Mouse (Mus musculus): ENCODE measurements around the gene Tex12.
A peak's percentile ranks its signal among the peaks of the same experiment; 100 is the strongest.

The Tex12 gene

GRCm38 (mm10) chr9:50555094-50555446, 6.1 kb downstream of the Tex12 start, which contains the start of gene Bco2:
TSS of gene Bco2 (minus strand) at chr9:50555181.
- no peak for DNase-seq (ENCODE audit: low read depth)

- DNase-seq (ENCODE audit: low read depth): peak; percentile 83
Observed at GRCm38 (mm10) chr9:50554241-50555093, 6.7 kb downstream of the Tex12 start, which contains the start of gene Il18. TSS of gene Il18 (plus strand) at chr9:50554827.

- no peak for DNase-seq (ENCODE audit: low read depth)
Observed at GRCm38 (mm10) chr9:50553547-50553946, 7.6 kb downstream of the Tex12 start.

GRCm38 (mm10) chr9:50552206-50552605, 8.9 kb downstream of the Tex12 start:
- peak; percentile 25 for DNase-seq (ENCODE audit: low read depth)

DNA sequence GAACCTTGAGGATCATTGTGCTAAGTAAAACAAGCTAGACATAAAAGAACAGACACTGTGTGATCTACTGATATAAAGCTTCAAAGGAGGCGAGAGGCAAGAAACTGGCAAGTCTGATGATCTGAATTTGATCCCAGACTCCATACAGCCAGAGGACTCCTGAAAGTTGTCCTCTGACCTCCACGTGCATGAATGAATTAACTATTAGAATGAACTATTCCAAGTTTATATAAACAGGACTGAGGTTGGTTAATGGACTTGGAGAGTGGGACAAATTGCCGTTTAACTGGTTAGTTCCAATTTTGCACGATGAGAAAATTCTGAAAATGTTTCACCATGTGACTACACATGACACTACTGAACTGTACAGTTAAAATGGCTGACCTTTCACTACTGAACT, 12.2 kb downstream of the Tex12 start:
- no peak for DNase-seq (ENCODE audit: low read depth)

DNA sequence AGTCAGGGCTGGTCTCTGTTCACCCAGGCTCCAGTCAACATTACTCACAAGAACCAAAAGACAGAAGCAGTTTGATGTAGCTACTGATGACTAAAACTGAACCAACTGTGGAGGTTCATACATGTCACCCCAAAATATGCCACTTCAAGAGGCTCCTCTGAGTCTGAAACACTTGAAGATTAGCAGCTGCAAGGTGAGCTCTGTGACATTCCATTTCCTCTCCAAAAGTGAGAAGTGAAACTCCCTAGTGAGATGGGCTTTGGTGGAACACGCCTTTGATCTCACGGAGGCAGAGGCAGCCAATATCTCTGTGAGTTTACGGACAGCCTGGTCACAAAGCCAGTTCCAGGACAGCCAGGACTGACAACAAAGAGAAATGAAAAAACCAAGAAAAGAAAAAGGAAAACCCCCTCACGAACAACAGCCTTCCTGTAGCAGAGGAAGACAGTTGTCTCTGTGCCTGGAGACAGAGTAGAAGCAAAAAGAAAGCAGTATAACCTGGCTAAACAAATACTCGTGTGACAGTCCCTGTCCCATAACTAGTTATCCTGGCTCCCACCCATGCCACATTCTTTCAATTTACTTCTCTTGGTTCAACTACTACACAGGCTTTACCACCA, 13.2 kb downstream of the Tex12 start:
- no peak for DNase-seq (ENCODE audit: low read depth)

- DNase-seq (ENCODE audit: low read depth): peak; percentile 68
Observed at GRCm38 (mm10) chr9:50542401-50542800, 18.7 kb downstream of the Tex12 start.

DNA sequence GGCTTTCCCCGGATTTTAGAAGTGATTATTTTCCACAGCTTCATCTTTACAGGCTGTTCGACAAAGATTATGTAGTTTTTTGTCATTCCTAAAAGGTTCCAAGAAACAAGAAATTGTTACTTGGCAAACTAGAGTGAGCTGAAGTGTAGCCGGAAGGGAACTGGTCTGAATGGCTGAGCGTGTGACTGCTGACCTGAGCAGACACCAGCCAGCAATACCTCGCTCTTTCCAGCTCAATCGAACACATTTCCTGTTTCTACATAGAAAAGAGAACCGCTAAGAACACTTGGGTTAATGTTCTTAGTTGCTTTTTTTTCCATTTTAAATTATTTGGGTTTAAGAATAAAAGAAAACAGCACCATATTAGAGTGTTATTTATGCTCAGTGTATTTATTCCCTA, 21.0 kb downstream of the Tex12 start:
- DNase-seq (ENCODE audit: low read depth): no peak

DNA sequence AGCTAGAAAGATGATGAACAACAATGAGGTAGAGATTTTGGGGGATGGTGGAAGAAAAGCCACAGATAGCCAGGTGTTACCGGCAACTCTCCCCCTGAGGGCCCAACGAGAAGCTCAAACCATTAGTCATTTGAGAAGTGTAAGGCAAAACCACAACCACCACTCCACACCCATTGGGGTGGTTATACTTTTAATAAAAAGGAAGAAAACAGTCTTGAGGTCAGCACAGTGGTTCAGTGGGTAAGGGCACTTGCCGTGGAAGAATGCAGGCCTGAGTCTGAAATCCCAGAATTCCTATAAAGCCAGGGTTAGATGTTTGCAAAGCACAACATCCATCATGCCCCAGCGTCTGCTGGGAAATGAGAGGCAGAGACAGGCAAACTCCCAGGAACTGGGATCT, 23.8 kb downstream of the Tex12 start:
- DNase-seq (ENCODE audit: low read depth): peak; percentile 35

DNA sequence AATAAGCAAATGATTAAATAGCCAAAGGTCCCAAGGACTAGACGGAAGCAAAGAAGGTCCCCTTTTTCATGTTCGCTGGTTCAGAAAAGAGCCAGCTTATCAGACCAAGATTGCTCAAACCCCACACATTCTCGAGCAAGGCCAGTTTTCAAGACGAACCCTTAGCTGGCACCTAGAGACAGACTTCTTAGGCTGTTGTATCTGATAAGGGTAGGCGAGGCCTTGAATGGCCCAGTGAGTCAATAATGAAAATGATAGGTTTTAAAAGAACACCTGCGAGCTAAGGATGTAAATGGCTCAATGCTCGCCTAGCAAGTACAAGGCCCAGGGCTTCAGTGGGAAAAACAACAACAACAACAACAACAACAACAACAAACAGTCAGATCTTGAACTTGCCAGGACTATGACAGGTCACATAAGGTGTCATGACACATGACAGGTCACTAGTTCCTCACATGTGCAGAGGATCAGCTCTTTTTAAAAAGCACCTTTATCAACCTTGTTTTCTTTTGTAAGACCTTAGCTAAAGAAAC, 24.5 kb downstream of the Tex12 start:
- DNase-seq (ENCODE audit: low read depth): no peak

DNA sequence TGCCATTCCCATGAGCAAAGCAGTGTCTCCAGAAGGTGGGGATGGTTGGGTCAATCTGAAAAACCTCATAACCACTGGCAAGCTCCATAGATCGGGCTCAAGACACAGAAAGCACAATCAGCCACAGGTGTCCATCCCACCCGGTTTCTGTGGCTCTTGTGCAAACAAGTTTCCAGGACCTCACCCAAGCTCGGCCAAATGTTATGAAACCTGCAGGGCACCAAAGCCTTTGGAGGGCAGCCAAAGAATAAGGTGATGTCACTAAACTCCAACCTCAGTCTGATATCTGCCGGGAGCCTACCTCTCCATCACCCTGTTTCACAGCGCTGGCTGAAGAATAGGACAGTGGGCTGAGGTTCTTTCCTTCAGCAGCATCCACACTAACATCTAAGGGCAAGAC, 25.2 kb downstream of the Tex12 start:
- DNase-seq (ENCODE audit: low read depth): no peak

DNA sequence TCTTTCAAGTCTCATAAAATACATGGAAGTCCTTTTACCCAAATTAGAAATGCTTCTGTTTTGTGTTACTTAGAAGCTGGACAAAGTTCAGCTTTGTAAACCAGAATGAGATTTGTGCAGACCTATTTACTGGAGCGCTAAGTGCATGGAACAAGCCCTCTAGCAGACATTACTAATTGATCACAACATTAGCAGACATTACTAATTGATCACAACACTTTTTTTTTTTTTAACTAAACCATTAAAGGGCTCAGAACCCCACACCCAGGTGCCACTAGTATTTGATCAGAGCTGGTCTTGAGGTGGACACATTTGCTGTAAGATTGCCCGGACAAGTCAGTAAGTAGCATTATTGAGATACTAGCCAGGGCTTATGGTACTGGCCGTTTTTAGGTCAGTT, 27.3 kb downstream of the Tex12 start:
- no peak for DNase-seq (ENCODE audit: low read depth)

GRCm38 (mm10) chr9:50533328-50533727, 27.8 kb downstream of the Tex12 start:
- DNase-seq (ENCODE audit: low read depth): no peak

- DNase-seq (ENCODE audit: low read depth): peak; percentile 69
Observed at GRCm38 (mm10) chr9:50530890-50531289, 30.2 kb downstream of the Tex12 start.

- peak; percentile 98 for DNase-seq (ENCODE audit: low read depth)
Observed at GRCm38 (mm10) chr9:50528293-50528892, 32.7 kb downstream of the Tex12 start, which contains the start of gene Pts. TSS of gene Pts (minus strand) at chr9:50528724.

DNA sequence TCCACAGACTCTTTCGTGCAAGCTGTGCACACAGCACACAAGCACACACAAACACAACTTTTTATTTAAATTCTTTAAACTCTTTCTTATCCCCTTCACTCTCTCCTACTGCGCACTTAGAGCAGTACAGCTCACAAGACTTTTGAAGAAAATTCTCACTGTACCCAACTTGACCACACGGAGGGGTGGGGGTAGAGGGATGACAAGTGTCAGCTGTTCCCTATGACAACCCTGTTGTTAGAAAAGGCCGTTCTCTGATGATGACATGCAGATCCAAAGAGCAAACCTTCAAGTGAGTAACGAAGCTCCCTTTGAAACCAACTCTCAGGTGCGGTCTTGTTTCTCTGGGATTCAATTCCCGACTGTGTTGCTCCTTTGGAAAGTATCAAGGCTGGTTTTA, 33.3 kb downstream of the Tex12 start:
- DNase-seq (ENCODE audit: low read depth): no peak

DNA sequence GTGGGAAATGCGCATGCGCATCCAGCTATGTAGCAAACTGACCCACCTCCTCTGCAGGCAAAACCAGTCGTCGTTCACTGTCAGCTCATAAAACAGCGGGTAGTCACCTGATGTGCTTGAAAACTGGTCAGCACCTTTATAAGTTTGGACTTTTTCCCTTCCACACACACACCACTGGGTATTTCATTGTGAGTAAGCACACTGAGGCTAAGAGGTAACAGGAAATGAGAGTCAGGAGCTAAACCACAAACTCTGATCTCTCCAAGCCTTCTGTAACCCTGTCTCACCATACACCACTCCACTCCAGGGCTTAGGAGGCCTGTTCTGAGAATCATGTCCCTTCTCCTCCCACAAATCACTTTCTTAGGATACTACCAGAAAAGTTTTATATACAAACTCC, 35.5 kb downstream of the Tex12 start:
- DNase-seq (ENCODE audit: low read depth): no peak

- DNase-seq (ENCODE audit: low read depth): no peak
Observed at GRCm38 (mm10) chr9:50524936-50525335, 36.2 kb downstream of the Tex12 start.

- no peak for DNase-seq (ENCODE audit: low read depth)
Observed at GRCm38 (mm10) chr9:50522574-50522973, 38.6 kb downstream of the Tex12 start.

DNA sequence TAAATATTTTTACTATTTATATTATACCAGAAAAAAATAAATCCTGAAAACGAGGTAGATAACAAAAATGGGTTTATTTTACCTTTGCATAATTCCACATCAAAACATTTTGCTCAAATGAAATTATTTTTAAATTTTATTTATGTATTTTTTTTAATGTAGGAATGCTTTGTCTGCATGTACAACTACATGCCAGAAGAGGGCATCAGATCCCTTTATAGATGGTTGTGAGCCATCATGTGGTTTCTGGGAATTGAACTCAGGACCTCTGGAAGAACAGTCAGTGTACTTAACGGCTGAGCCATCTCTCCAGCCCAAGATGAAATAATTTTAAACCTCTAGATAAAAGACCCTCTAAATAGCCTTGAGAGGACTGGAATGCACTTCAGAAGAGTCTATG, 39.6 kb downstream of the Tex12 start:
- no peak for DNase-seq (ENCODE audit: low read depth)

DNA sequence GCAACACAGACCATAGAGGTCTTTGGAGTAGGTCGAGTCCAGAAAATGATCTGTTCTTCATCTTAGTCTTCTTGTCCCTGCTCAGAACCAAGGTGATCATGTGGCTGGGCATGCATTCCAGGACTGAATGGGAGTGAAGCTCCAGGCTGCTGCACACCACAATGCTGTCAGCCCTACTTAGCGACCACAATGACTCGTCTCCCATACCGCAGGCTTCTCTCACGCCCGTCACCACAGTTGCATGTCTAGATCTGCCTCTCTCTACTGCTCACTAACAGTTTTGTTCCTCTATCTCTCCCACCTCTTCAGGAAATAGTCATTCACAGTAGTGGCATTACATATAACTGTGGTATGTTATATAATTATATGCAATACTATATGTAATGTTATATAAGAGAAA, 40.4 kb downstream of the Tex12 start:
- peak; percentile 15 for DNase-seq (ENCODE audit: low read depth)

DNA sequence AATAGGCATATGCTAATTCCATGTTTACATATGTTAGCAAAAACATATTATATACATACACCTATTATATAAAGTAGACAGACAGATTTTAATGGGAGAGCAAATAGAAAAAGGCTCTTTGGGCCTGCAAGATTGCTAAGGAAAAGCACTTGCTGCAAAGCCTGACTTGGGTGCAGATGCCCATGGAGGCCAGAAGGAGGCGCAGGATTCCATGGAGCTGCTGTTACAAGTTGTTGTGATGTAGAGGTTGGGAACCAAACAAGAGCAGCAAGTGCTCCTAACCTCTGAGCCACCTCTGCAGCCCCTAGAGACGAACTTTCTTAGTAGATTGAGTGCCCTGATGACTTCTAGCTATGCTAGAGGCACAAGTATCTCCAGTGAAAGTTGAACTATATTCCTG, 42.3 kb downstream of the Tex12 start:
- peak; percentile 54 for DNase-seq (ENCODE audit: low read depth)

DNA sequence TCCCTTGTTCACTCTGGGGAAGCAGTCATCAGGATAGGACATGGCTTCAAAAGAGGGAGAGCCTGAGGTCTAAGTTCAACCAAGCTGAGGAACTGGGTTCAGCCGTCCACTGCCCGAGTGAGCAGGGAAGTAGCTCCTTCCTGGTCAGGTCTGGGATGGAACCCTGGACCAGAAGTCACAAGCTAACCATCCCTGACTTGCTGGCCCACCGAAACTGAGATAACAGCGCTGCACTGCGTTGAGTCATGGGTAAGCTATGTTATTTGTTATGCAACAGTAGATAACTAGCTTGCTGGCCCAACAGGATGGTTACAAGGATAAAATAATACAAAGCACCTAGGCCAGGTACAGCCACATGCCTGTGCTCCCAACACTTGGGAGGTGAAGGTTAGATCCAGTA, 45.7 kb downstream of the Tex12 start:
- no peak for DNase-seq (ENCODE audit: low read depth)
